22 mouse cellular contexts compared by ENCODE assay signal in genomic region chr13:89371656-89372240, GRCm38 (mm10).
DNase-seq lines count a peak whose midpoint lies in the region; ATAC-seq lines count a peak whose summit lies in the region.
"Had no signal": no experiment of that assay in that cellular context is flagged by ENCODE, and none has a peak within 500 bp of the region (broad histone marks: within the 10 kb centered on the region; RNA-seq: fewer than 3 reads in every experiment).

No protein-coding gene starts in this region.

- peak; percentile 25 for DNase-seq in hindbrain, embryonic 11.5 days (ENCODE audit: low spot score)
- peak; percentile 32 for DNase-seq in midbrain, embryonic 14.5 days
- DNase-seq in T-cell, adult 2 months (ENCODE audit: low spot score) = no peak
- DNase-seq: adrenal gland, postnatal 25 days; B cell, adult 2 months; cerebellum, adult 2 months; cerebellum, postnatal 10 days; forebrain, postnatal 0 days; gastrocnemius, postnatal 14 days; heart, adult 2 months; heart, postnatal 14 days had no signal

- H3K9ac ChIP-seq in hindbrain, embryonic 11.5 days (ENCODE audit: low read depth, low read length) = no peak overlapping the region
- H3K9ac ChIP-seq in hindbrain, embryonic 16.5 days (ENCODE audit: low read depth, low read length) = no peak overlapping the region
- no peak overlapping the region for H3K9ac ChIP-seq in midbrain, embryonic 14.5 days (replicated peaks; ENCODE audit: low read length)
- H3K9ac ChIP-seq in midbrain, embryonic 15.5 days = no peak overlapping the region
- no peak overlapping the region for H3K9ac ChIP-seq in neural tube, embryonic 14.5 days (replicated peaks; ENCODE audit: low read depth, low read length)
- H3K9ac ChIP-seq: forebrain, embryonic 13.5 days; forebrain, postnatal 0 days; heart, embryonic 15.5 days had no signal

- WGBS in hindbrain, embryonic 11.5 days = 65% methylated on average over 5 of the region's 5 CpGs
- WGBS in hindbrain, embryonic 16.5 days = 52% methylated on average over 5 of the region's 5 CpGs
- WGBS in midbrain, embryonic 14.5 days = 53% methylated on average over 5 of the region's 5 CpGs
- 55% methylated on average over 5 of the region's 5 CpGs for WGBS in midbrain, embryonic 15.5 days
- WGBS in neural tube, embryonic 14.5 days = 27% methylated on average over 5 of the region's 5 CpGs

- ATAC-seq in hindbrain, embryonic 11.5 days (ENCODE audit: low FRiP score) = peak; percentile 80
- ATAC-seq in hindbrain, embryonic 16.5 days = no peak
- ATAC-seq in midbrain, embryonic 14.5 days (ENCODE audit: low FRiP score, low TSS enrichment) = peak; percentile 46; the same call in 1 of the 2 replicates
- ATAC-seq in midbrain, embryonic 15.5 days (replicated peaks) = no peak
- ATAC-seq in neural tube, embryonic 14.5 days (ENCODE audit: low read depth) = peak; percentile 93
- ATAC-seq in cerebellum, adult (ENCODE audit: insufficient number of reproducible peaks, low FRiP score, low TSS enrichment) = no peak
- ATAC-seq: activated CD4-positive, CD25-positive, alpha-beta regulatory T cell, adult 4 months; CD4-positive, CD25-positive, alpha-beta regulatory T cell, adult 4 months; forebrain, embryonic 13.5 days; forebrain, postnatal 0 days had no signal

- H3K27me3 ChIP-seq in hindbrain, embryonic 11.5 days (ENCODE audit: control insufficient read depth, insufficient read depth, low read length) = no peaks in the 10 kb centered on the region
- no peaks in the 10 kb centered on the region for H3K27me3 ChIP-seq in hindbrain, embryonic 16.5 days (replicated peaks; ENCODE audit: control insufficient read depth, insufficient read depth, low read length)
- H3K27me3 ChIP-seq in midbrain, embryonic 14.5 days (ENCODE audit: control insufficient read depth, insufficient read depth, low read length) = no peaks in the 10 kb centered on the region
- H3K27me3 ChIP-seq in midbrain, embryonic 15.5 days (replicated peaks) = no peaks in the 10 kb centered on the region
- no peaks in the 10 kb centered on the region for H3K27me3 ChIP-seq in neural tube, embryonic 14.5 days (ENCODE audit: control insufficient read depth, insufficient read depth, low read length)
- H3K27me3 ChIP-seq: forebrain, embryonic 13.5 days; heart, embryonic 15.5 days had no signal

- H3K27ac ChIP-seq in hindbrain, embryonic 11.5 days (ENCODE audit: low read depth, low read length) = no peak overlapping the region
- H3K27ac ChIP-seq in hindbrain, embryonic 16.5 days (ENCODE audit: low read depth, low read length) = no peak overlapping the region
- H3K27ac ChIP-seq in midbrain, embryonic 14.5 days (replicated peaks; ENCODE audit: low read depth, low read length) = no peak overlapping the region
- no peak overlapping the region for H3K27ac ChIP-seq in midbrain, embryonic 15.5 days
- no peak overlapping the region for H3K27ac ChIP-seq in neural tube, embryonic 14.5 days (ENCODE audit: low read depth, low read length)
- H3K27ac ChIP-seq: embryonic facial prominence, embryonic 10.5 days; forebrain, embryonic 13.5 days; heart, adult 2 months; heart, embryonic 15.5 days had no signal

- no peaks in the 10 kb centered on the region for H3K9me3 ChIP-seq in hindbrain, embryonic 11.5 days (ENCODE audit: control insufficient read depth, low read length)
- H3K9me3 ChIP-seq in hindbrain, embryonic 16.5 days (ENCODE audit: control insufficient read depth, low read length) = no peaks in the 10 kb centered on the region
- no peaks in the 10 kb centered on the region for H3K9me3 ChIP-seq in midbrain, embryonic 14.5 days (ENCODE audit: control insufficient read depth, low read length)
- no peaks in the 10 kb centered on the region for H3K9me3 ChIP-seq in midbrain, embryonic 15.5 days
- H3K9me3 ChIP-seq in neural tube, embryonic 14.5 days (ENCODE audit: control insufficient read depth, low read length) = no peaks in the 10 kb centered on the region
- H3K9me3 ChIP-seq: embryonic facial prominence, embryonic 10.5 days; forebrain, embryonic 13.5 days; G1E; heart, embryonic 15.5 days had no signal

- no peaks in the 10 kb centered on the region for H3K36me3 ChIP-seq in hindbrain, embryonic 11.5 days (ENCODE audit: control insufficient read depth, insufficient read depth, low read length)
- H3K36me3 ChIP-seq in hindbrain, embryonic 16.5 days (ENCODE audit: control insufficient read depth, insufficient read depth, low read length) = no peaks in the 10 kb centered on the region
- H3K36me3 ChIP-seq in midbrain, embryonic 14.5 days (ENCODE audit: control insufficient read depth, insufficient read depth, low read length) = no peaks in the 10 kb centered on the region
- H3K36me3 ChIP-seq in midbrain, embryonic 15.5 days (replicated peaks) = no peaks in the 10 kb centered on the region
- no peaks in the 10 kb centered on the region for H3K36me3 ChIP-seq in neural tube, embryonic 14.5 days (ENCODE audit: control insufficient read depth, insufficient read depth, low read length)
- H3K36me3 ChIP-seq: embryonic facial prominence, embryonic 10.5 days; G1E; heart, embryonic 15.5 days had no signal

- H3K4me3 ChIP-seq in hindbrain, embryonic 11.5 days (ENCODE audit: low read depth, low read length) = no peak overlapping the region
- H3K4me3 ChIP-seq in hindbrain, embryonic 16.5 days (ENCODE audit: low read length) = no peak overlapping the region
- no peak overlapping the region for H3K4me3 ChIP-seq in midbrain, embryonic 14.5 days (replicated peaks; ENCODE audit: low read depth, low read length)
- H3K4me3 ChIP-seq in midbrain, embryonic 15.5 days = no peak overlapping the region
- H3K4me3 ChIP-seq in neural tube, embryonic 14.5 days (ENCODE audit: low read depth, low read length) = no peak overlapping the region
- H3K4me3 ChIP-seq: embryonic facial prominence, embryonic 10.5 days; forebrain, embryonic 13.5 days; heart, adult 2 months; heart, embryonic 15.5 days had no signal

- no peak overlapping the region for H3K4me2 ChIP-seq in hindbrain, embryonic 11.5 days (replicated peaks; ENCODE audit: low read depth, low read length)
- H3K4me2 ChIP-seq in hindbrain, embryonic 16.5 days (ENCODE audit: low read length) = no peak overlapping the region
- H3K4me2 ChIP-seq in midbrain, embryonic 14.5 days (ENCODE audit: low read length) = no peak overlapping the region
- H3K4me2 ChIP-seq in midbrain, embryonic 15.5 days = no peak overlapping the region
- H3K4me2 ChIP-seq in neural tube, embryonic 14.5 days (ENCODE audit: low read depth, low read length) = no peak overlapping the region
- H3K4me2 ChIP-seq: forebrain, embryonic 13.5 days; heart, embryonic 11.5 days; heart, embryonic 15.5 days had no signal

- no peaks in the 10 kb centered on the region for H3K4me1 ChIP-seq in hindbrain, embryonic 11.5 days (replicated peaks; ENCODE audit: control insufficient read depth, insufficient read depth, low read length)
- no peaks in the 10 kb centered on the region for H3K4me1 ChIP-seq in hindbrain, embryonic 16.5 days (ENCODE audit: control insufficient read depth, insufficient read depth, low read depth, low read length)
- no peaks in the 10 kb centered on the region for H3K4me1 ChIP-seq in midbrain, embryonic 14.5 days (ENCODE audit: control insufficient read depth, insufficient read depth, low read length)
- H3K4me1 ChIP-seq in midbrain, embryonic 15.5 days = 0 out of 2 replicates have a peak, but pooled peaks cover 2% of the 10 kb centered on the region
- no peaks in the 10 kb centered on the region for H3K4me1 ChIP-seq in neural tube, embryonic 14.5 days (ENCODE audit: control insufficient read depth, insufficient read depth, low read length)
- H3K4me1 ChIP-seq: embryonic facial prominence, embryonic 10.5 days; forebrain, embryonic 13.5 days; heart, embryonic 15.5 days had no signal

Comparison
In these comparisons a context has a peak if more than half of its experiments do, and no peak if none do; other contexts are left out.
1. ATAC-seq: peak in hindbrain, embryonic 11.5 days (single experiment), midbrain, embryonic 14.5 days (single experiment) and neural tube, embryonic 14.5 days (single experiment); none in hindbrain, embryonic 16.5 days (single experiment), midbrain, embryonic 15.5 days (single experiment) and cerebellum, adult (single experiment).